Comparison of ENCODE assay signal across 8 mouse cellular contexts in genomic region chr7:84150361-84151000, GRCm38 (mm10). TPM values are rescaled to one million over a fixed set of nuclear protein-coding genes. Genes with fewer than 3 reads are reported as not detected.
DNase-seq lines count a peak whose midpoint lies in the region; ATAC-seq and TF ChIP-seq lines count a peak whose summit lies in the region.

No protein-coding gene starts in this region.

- H3K4me3 ChIP-seq in cortical plate, adult 2 months (ENCODE audit: insufficient read depth, low read length), result peak overlapping the region; percentile 96
- peak overlapping the region; percentile 95 for H3K4me3 ChIP-seq in intestine, embryonic 15.5 days (replicated peaks)
- peak overlapping the region; percentile 92 for H3K4me3 ChIP-seq in midbrain, embryonic 15.5 days

- H3K4me2 ChIP-seq in intestine, embryonic 15.5 days (replicated peaks), result peak overlapping the region; percentile 86
- peak overlapping the region; percentile 87 for H3K4me2 ChIP-seq in midbrain, embryonic 15.5 days

- WGBS in intestine, embryonic 15.5 days, result 10% methylated on average over 13 of the region's 13 CpGs
- whole genome bisulfite sequencing in midbrain, embryonic 15.5 days, result 9% methylated on average over 13 of the region's 13 CpGs

- no peak for TF ChIP-seq POLR2A in cortical plate, adult 2 months (IDR thresholded peaks at IDR 0.05; ENCODE audit: extremely low read depth, insufficient read depth, low read length)

- no peak for TF ChIP-seq CTCF in cortical plate, adult 2 months (IDR thresholded peaks at IDR 0.05; ENCODE audit: extremely low read depth, insufficient read depth, low read length)

- peak overlapping the region; percentile 94 for H3K9ac ChIP-seq in intestine, embryonic 15.5 days
- H3K9ac ChIP-seq in midbrain, embryonic 15.5 days, result peak overlapping the region; percentile 89

- DNase-seq in kidney, adult 9 months, result peak; percentile 79
- no peak for DNase-seq in kidney, postnatal 4 days
- no peak for DNase-seq in thymus, postnatal 10 days (ENCODE audit: low spot score in 2 of 2)
- no peak for DNase-seq in Muller cell, postnatal 12 days (ENCODE audit: inconsistent ontology term)
- DNase-seq in T-cell, adult 2 months (ENCODE audit: low spot score), result no peak

- H3K27ac ChIP-seq in cortical plate, adult 2 months (ENCODE audit: insufficient read depth, low read length), result no peak overlapping the region
- H3K27ac ChIP-seq in intestine, embryonic 15.5 days, result peak overlapping the region; percentile 93
- peak overlapping the region; percentile 93; the same call in 1 of the 2 replicates for H3K27ac ChIP-seq in midbrain, embryonic 15.5 days

- peaks cover 4% of the 10 kb centered on the region for H3K4me1 ChIP-seq in cortical plate, adult 2 months (ENCODE audit: control insufficient read depth, insufficient read depth, low read length)
- H3K4me1 ChIP-seq in intestine, embryonic 15.5 days (replicated peaks), result peaks cover 33% of the 10 kb centered on the region
- peaks cover 54% of the 10 kb centered on the region for H3K4me1 ChIP-seq in midbrain, embryonic 15.5 days

- no peaks in the 10 kb centered on the region for H3K27me3 ChIP-seq in intestine, embryonic 15.5 days (replicated peaks)
- no peaks in the 10 kb centered on the region for H3K27me3 ChIP-seq in midbrain, embryonic 15.5 days (replicated peaks)

- peak; percentile 60 for ATAC-seq in intestine, embryonic 15.5 days
- ATAC-seq in midbrain, embryonic 15.5 days (replicated peaks), result peak; percentile 2; the same call in 1 of the 2 replicates

- H3K9me3 ChIP-seq in intestine, embryonic 15.5 days, result no peaks in the 10 kb centered on the region
- no peaks in the 10 kb centered on the region for H3K9me3 ChIP-seq in midbrain, embryonic 15.5 days

- no peaks in the 10 kb centered on the region for H3K36me3 ChIP-seq in intestine, embryonic 15.5 days
- no peaks in the 10 kb centered on the region for H3K36me3 ChIP-seq in midbrain, embryonic 15.5 days (replicated peaks)

RNA-seq across cellular contexts. Expression of gene Abhd17c, which starts 1.2 kb away (rescaled TPM):
- 33.2 and 35.1 TPM in 2 replicates for polyA plus RNA-seq in cortical plate, adult 2 months (2012; rRNA removed)
- 90.4 and 95.3 TPM in 2 replicates for polyA plus RNA-seq in intestine, embryonic 15.5 days (2015; fragmentation: Nextera tagmentation; extraction: Ambion mirVana)
- 69.9 and 74.4 TPM in 2 replicates for polyA plus RNA-seq in midbrain, embryonic 15.5 days (2015; fragmentation: Nextera tagmentation; extraction: Ambion mirVana)
